17 mouse cellular contexts compared by ENCODE assay signal in genomic region chr5:133341973-133342372, GRCm38 (mm10).
"Had no signal": no experiment of that assay in that cellular context is flagged by ENCODE, and none has a peak within 500 bp of the region (broad histone marks: within the 10 kb centered on the region; RNA-seq: fewer than 3 reads in every experiment).

No protein-coding gene starts in this region.

- H3K27me3 ChIP-seq: megakaryocyte, embryonic 14.5 days; midbrain, embryonic 13.5 days; midbrain, embryonic 15.5 days had no signal

- H3K27ac ChIP-seq: liver, embryonic 14.5 days; midbrain, embryonic 13.5 days; midbrain, embryonic 15.5 days had no signal

- H3K36me3 ChIP-seq: midbrain, embryonic 13.5 days; midbrain, embryonic 15.5 days had no signal

- H3K9ac ChIP-seq: liver, embryonic 14.5 days; lung, embryonic 14.5 days; midbrain, embryonic 13.5 days; midbrain, embryonic 15.5 days had no signal

- H3K4me3 ChIP-seq: megakaryocyte, embryonic 14.5 days; midbrain, embryonic 13.5 days; midbrain, embryonic 15.5 days had no signal

- H3K4me1 ChIP-seq: megakaryocyte, embryonic 14.5 days; midbrain, embryonic 13.5 days; midbrain, embryonic 15.5 days had no signal

- H3K9me3 ChIP-seq: midbrain, embryonic 13.5 days; midbrain, embryonic 15.5 days had no signal

- ATAC-seq: midbrain, embryonic 13.5 days; midbrain, embryonic 15.5 days had no signal

- DNase-seq: lung, adult 18-20 months; lung, embryonic 14.5 days; lung, postnatal 10 days; lung, postnatal 4 days; retina, postnatal 1 day; right cerebral cortex, adult 18-20 months; right cerebral cortex, postnatal 25 days; right cerebral cortex, postnatal 4 days; spleen, adult 18-20 months; thymus, adult 18-20 months; thymus, postnatal 14 days; thymus, postnatal 36 days had no signal

- H3K4me2 ChIP-seq: lung, embryonic 14.5 days; midbrain, embryonic 11.5 days; midbrain, embryonic 13.5 days; midbrain, embryonic 15.5 days had no signal
